Mouse (Mus musculus) spleen, adult 18-20 months (tissue): ENCODE measurements at regions not wholly inside any gene's neighbourhood (a gene's known extent, or its start where the extent isn't known, plus 50 kb on each side); places are given as distances from the start of the nearest gene placed in this dataset.

ENCODE experiments used
- DNase-seq, 2 experiments: peaks; one replicate each; pipeline ENCODE4 v3.0.0; 2022; ENCODE audit warnings: mixed read lengths in 2 of 2

GRCm38 (mm10) chr5:129430330-129430729 is 70.7 kb upstream of the Sfswap start:
- no peak for DNase-seq

- no peak for DNase-seq
Observed at GRCm38 (mm10) chr5:129449931-129450573, 51.0 kb upstream of the Sfswap start.
